Mouse (Mus musculus) embryo, embryonic 9.5 days (tissue): ENCODE measurements at regions not wholly inside any gene's neighbourhood (a gene's known extent, or its start where the extent isn't known, plus 50 kb on each side); places are given as distances from the start of the nearest gene placed in this dataset.

Experiments
- DNase-seq: peaks from one replicate; pipeline ENCODE4 v3.0.0-alpha.2; 2017; ENCODE audit errors: extremely low spot score

DNA sequence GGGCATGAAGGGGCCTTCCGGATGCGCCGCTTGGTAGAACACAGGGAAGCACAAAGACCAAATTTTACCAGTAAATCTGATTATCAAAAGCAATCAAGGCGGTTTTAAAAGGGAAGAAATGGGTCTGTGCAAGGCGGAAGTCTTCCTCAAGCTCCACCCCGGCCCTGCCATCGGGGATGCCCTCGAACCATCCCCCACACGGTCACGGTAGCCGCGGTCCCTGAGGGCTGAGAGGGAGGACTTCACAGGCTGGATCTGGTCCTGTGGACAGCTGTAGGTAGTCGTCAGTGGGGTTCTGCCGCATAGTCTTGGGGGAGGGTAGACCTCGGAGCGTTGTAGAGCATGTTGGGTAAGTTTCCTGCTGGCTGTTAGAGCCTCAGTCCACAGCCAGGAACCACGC is 104.9 kb downstream of the Tpra1 start:
- peak; percentile 46 for DNase-seq

DNA sequence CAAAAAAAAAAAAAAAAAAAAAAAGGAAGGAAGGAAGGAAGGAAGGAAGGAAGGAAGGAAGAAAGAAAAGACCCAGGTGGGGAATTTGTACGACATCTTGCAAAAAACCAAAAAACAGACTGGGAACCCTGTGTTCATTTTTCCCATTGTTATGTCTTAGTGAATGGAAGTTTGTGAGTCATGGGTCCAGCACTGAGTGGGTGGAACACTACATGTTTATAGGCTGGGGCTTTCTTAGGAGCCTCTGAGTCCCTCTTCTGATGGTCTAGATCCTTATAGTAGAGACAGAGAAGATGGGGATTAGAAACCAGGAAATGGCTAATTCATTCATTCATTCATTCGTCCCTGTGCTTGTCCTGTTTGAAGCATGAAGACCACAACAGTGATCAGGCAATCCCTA is 105.5 kb downstream of the Tpra1 start:
- no peak for DNase-seq

GRCm38 (mm10) chr6:89008614-89009171 is 106.6 kb downstream of the Tpra1 start:
- peak; percentile 87 for DNase-seq

DNA sequence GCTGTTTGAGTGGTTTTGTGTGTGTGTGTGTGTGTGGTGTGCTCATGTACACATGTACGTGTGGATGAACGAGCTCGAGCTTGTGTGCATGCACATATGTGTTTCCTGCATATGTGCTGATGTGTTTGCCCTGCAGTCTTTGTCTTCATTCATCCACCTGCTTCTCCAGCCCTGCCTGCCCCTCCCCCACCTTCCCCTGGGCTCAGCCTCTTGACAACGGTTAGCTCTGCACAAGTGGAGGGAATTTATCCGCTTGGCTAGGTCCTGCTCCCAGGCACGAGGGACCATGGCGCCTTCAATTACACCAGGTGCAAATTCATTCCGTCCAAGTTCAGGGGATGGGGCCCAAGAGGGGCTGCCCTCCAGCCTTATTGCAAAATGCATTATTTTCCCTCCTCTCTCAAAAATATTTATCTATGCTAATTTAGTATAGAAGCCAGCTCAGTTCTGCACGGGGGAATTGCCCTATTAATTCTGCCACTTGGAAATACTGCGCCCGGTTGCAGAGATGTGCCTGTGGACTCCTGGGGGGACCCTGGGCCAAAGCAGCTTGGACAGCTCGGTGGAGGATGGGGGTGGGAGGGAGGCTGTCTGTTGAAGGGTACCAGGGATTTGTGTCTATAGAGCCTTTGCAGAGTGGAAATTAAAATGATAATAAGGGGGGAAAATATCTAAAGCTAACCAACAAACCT is 111.1 kb downstream of the Tpra1 start:
- peak; percentile 58 for DNase-seq

GRCm38 (mm10) chr6:89013690-89014061 is 111.6 kb downstream of the Tpra1 start:
- no peak for DNase-seq

DNA sequence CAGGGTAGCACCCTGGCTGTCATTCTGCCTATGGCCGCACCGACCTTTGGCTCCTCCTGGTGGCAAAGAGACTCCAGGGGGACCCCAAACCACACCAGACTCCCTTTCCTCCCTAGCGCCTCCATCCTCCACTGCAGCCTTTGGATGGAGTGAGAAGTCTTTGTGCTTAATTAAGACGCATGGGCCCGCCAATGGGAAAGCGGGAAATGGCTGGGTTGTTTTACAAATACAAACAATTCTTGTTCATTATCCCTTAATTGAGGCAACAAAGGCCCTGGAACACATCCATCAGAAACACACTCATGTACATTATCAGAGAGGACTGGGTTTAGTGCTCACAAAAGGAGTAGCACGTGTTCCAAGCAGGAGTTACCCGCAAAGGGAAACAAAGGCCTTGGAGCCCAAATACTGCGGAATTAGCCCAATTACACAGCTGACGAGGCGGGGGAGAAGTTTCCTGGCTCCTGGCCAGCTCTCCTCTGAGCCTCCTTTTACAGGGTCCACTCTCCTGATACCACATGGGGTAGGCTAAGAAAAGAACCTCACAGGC is 122.1 kb downstream of the Tpra1 start:
- no peak for DNase-seq

- DNase-seq = no peak
Measured at GRCm38 (mm10) chr6:89033433-89034298, 131.6 kb downstream of the Tpra1 start.

DNA sequence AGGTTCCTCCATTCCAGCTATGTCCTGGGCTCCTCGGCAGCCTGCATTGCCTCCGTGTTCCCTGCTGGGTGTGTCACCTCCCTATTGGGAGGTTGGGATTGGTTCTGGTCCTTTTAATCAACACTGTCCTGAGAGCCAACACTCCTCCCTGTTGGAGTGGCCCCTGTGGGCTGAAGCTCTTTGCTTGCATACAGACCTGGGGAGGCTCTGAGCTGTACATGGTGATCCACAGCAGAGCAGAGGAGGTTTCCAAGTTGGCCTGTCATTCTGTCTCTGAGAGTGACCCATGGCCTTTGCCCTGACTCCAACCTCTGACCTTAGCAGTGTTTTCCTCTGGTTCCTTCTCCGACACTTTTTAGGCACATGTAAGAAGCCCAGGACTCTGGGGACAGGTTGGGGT is 132.4 kb downstream of the Tpra1 start:
- DNase-seq = no peak

- no peak for DNase-seq
Measured at GRCm38 (mm10) chr6:89035061-89035835, 133.2 kb downstream of the Tpra1 start.

DNA sequence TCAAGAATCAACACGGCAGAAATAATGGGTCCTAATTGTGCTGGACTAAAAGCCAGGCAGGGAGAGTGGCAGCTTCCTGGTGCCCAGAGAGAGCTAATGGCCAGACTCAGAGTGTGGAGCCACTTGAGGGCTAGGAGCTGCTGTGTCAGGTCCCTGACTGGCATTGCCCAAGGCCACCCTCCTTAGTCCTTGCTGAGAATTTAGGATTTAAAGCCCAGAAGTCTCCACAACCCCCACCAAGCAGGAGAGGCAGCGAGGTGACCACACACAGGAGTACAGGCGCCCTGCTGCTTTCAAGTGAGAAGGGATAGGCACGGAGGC is 133.7 kb downstream of the Tpra1 start:
- DNase-seq = no peak

DNA sequence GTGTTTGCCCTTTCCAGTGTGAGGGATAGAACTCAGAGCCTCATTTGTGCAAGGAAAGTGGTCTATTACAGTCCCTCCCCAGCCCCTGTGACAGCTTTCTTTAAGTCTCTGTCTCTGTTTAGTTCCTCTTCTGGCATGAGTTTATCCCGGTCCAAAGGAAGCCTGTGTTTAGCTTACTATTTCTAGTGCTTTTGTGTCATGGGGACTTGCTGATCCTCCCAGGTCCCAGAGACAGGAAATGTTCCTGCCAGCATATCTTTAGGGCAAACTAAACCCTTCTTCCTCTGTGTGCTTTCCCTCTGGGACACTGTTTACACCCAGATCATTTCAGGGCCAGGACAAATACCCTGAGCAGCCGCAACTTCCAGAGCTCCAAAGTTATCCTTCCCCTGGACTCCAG is 135.3 kb downstream of the Tpra1 start:
- no peak for DNase-seq

GRCm38 (mm10) chr6:89037901-89038300 is 135.8 kb downstream of the Tpra1 start:
- no peak for DNase-seq

- DNase-seq = no peak
Measured at GRCm38 (mm10) chr6:89040919-89041318, 138.9 kb downstream of the Tpra1 start.

GRCm38 (mm10) chr6:89042478-89043239 is 140.6 kb downstream of the Tpra1 start:
- peak; percentile 35 for DNase-seq

DNA sequence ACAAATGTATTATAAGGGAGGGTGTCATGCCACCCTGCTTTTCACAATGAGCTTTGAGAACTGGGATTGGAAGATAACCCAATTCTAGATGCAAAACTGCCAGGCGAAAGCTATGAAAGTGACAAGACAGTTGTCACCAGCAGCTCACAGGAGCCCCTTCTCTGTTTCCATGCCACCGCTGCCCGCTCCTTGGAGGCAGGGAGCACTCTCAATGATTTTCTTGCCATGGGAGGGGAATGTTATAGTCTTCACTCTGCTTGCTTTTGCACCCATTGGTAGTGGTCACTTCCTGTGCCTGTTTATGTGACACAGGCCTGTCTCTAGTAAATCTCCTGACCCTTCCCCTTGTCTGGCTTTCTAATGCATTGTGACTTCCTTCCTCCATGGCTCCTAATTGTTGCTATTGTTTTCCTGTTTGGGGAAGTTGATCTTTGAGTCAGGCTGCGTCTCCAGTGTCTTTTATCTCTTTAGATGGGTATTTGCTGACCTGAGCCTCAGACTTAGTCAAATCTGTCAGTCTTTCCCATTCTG is 143.4 kb downstream of the Tpra1 start:
- DNase-seq = no peak

GRCm38 (mm10) chr6:89046476-89046875 is 144.4 kb downstream of the Tpra1 start:
- DNase-seq = no peak

DNA sequence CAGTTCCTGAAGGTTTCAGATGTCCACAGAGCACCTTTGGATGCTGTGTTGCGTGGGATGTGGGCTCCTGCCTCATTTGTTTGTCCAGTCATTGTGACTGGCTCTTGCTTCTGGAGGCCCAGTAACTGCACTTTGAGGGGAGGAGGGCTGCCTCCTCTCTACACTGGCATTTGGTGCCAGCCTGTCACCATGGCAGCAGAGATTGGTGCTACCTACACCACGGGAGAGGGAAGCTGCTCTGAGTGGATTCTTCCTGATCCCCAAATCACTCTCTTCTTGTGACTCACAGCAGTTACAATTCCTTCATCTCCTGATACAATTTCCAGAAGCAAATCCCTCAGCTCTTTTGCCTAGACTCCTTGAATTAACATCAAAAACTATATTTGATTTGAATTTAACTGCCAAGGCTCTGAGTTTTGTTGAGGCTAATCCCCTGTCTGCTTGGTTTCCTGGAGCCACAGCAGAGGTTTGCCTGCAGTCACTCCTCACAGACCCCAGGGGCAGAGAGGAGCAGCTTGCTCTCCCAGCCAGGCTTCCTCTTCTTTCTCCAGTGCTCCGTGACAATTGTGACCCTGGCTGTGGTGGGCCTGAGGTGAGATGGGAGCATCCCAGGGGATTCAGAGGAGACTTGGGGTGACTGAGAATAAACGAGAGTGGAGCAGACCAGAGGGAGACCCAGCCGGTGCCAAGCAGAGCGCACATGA is 145.7 kb downstream of the Tpra1 start:
- no peak for DNase-seq

- DNase-seq = no peak
Measured at GRCm38 (mm10) chr6:89049290-89049689, 147.2 kb downstream of the Tpra1 start.

GRCm38 (mm10) chr6:89050575-89051270 is 148.7 kb downstream of the Tpra1 start:
- DNase-seq = no peak
